Mouse (Mus musculus) heart, postnatal 0 days (tissue): Measurements from ENCODE around the gene Fam177a.
A peak's percentile ranks its signal among the peaks of the same experiment; 100 is the strongest.
"Not testable (repeated sequence)": the region's sequence is repeated elsewhere in the genome, so short reads cannot be mapped to it uniquely, and the experiment has no call there.

Experiments
- CTCF ChIP-seq: IDR thresholded peaks from 2 replicates; pipeline ENCODE4 v1.5.1; 2016; ENCODE audit warnings: antibody characterized with exemption, control low read depth, low read depth
- EP300 ChIP-seq: IDR thresholded peaks from 2 replicates; pipeline ENCODE4 v1.6.1; 2016; ENCODE audit warnings: antibody characterized with exemption, low read depth

DNA sequence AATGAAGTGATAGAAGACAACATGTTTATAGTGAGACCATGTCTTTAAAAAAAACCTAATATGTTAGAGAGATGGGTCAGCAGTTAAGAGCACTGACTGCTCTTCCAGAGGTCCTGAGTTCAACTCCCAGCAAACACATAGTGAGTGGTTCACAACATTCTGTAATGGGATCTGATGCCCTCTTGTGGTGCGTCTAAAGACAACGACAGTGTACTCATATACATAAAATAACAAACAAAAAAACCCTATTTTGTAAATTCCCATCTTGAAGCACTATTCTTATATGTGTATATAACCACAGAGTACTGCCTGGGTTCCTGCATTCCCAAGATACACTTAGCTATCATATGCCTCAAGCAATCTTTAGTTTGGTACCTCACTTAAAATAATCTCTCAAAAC lies 45.6 kb upstream of the Fam177a start:
- TF ChIP-seq EP300: not testable (repeated sequence)
- TF ChIP-seq CTCF: peak; percentile 32
